Mouse (Mus musculus) CH12.LX (cell line): ENCODE measurements around the gene Cavin4. TPM values are rescaled to one million over a fixed set of nuclear protein-coding genes. Genes with fewer than 3 reads are reported as not detected.

Source experiments
- DNase-seq: peaks from one replicate; pipeline ENCODE4 v3.0.0-alpha.2; 2013; ENCODE audit errors: extremely low read depth
- H3K27ac ChIP-seq: 2 replicates; pipeline ENCODE4 v1.5.1; 2012; ENCODE audit warnings: low read depth, mild to moderate bottlenecking, control low read depth, moderate library complexity; ENCODE audit not compliant: insufficient read depth
- H3K27me3 ChIP-seq: replicated peaks from 2 replicates; pipeline ENCODE3; 2012; ENCODE audit warnings: inconsistent platforms
- H3K36me3 ChIP-seq, 2 experiments: replicated peaks in 1 of 2; 2 replicates each; pipeline versions ENCODE3 to v1.6.1; 2012; ENCODE audit warnings: inconsistent platforms in 1 of 2, low read length in 1 of 2, mild to moderate bottlenecking in 1 of 2, mixed read lengths in 1 of 2, moderate library complexity in 1 of 2; ENCODE audit not compliant: control insufficient read depth in 1 of 2, insufficient read depth in 1 of 2
- H3K4me1 ChIP-seq, 2 experiments: 2 replicates each; pipeline ENCODE4 v1.6.1; 2012; ENCODE audit warnings: inconsistent platforms in 1 of 2, moderate library complexity in 1 of 2; ENCODE audit not compliant: insufficient read depth in 2 of 2, control insufficient read depth in 1 of 2
- H3K4me2 ChIP-seq: 2 replicates; pipeline ENCODE4 v1.6.1; 2012; ENCODE audit warnings: low read depth, mild to moderate bottlenecking, control low read depth; ENCODE audit not compliant: poor library complexity, insufficient read depth, severe bottlenecking
- H3K4me3 ChIP-seq, 3 experiments: fragments of 150-350 bp in 1 of 3; sonication (generic) in 1 of 3; replicated peaks in 1 of 3; 2 replicates each; pipeline versions ENCODE3 to v1.5.1; 2011 to 2012; ENCODE audit warnings: low read depth in 2 of 3, low read length in 2 of 3, mild to moderate bottlenecking in 2 of 3, moderate library complexity in 2 of 3, control low read depth in 1 of 3, improper control_type of control experiment in 1 of 3, inconsistent platforms in 1 of 3, mixed read lengths in 1 of 3; ENCODE audit not compliant: poor library complexity in 1 of 3
- H3K79me2 ChIP-seq: replicated peaks from 2 replicates; pipeline ENCODE4 v1.6.1; 2012; ENCODE audit warnings: mild to moderate bottlenecking, moderate library complexity; ENCODE audit not compliant: control insufficient read depth, poor library complexity, insufficient read depth, severe bottlenecking; ENCODE audit errors: extremely low read depth
- H3K9ac ChIP-seq: 2 replicates; pipeline ENCODE4 v1.6.1; 2012; ENCODE audit warnings: low read depth, mild to moderate bottlenecking, control low read depth, moderate library complexity; ENCODE audit not compliant: insufficient read depth
- H3K9me3 ChIP-seq: replicated peaks from 2 replicates; pipeline ENCODE3; 2012; ENCODE audit warnings: low read length, inconsistent platforms, mixed read lengths
- BHLHE40 ChIP-seq: IDR thresholded peaks from 2 replicates; pipeline ENCODE4 v1.6.1; 2011; ENCODE audit warnings: mild to moderate bottlenecking, low read depth, low read length, improper control_type of control experiment
- CHD1 ChIP-seq: IDR thresholded peaks from 2 replicates; pipeline ENCODE4 v1.6.1; 2012; ENCODE audit warnings: low read depth, low read length, improper control_type of control experiment, inconsistent platforms
- CHD2 ChIP-seq: IDR thresholded peaks from 2 replicates; pipeline ENCODE4 v1.6.1; 2011; ENCODE audit warnings: low read length, improper control_type of control experiment
- CTCF ChIP-seq, 2 experiments: IDR thresholded peaks in 1 of 2; conservative IDR thresholded peaks in 1 of 2; 2 replicates each; pipeline ENCODE4 v1.5.1; 2011 to 2012; ENCODE audit warnings: low read depth in 2 of 2, low read length in 2 of 2, improper control_type of control experiment in 1 of 2, inconsistent platforms in 1 of 2, mild to moderate bottlenecking in 1 of 2, moderate library complexity in 1 of 2
- E2F4 ChIP-seq: IDR thresholded peaks from 2 replicates; pipeline ENCODE4 v1.6.1; 2011; ENCODE audit warnings: low read depth, low read length, improper control_type of control experiment; ENCODE audit not compliant: insufficient replicate concordance
- ELF1 ChIP-seq: IDR thresholded peaks from 2 replicates; pipeline ENCODE4 v1.6.1; 2014; ENCODE audit warnings: low read depth, mild to moderate bottlenecking, inconsistent platforms, low read length, improper control_type of control experiment
- EP300 ChIP-seq: IDR thresholded peaks from 2 replicates; pipeline ENCODE4 v1.6.1; 2011; ENCODE audit warnings: low read length, improper control_type of control experiment
- HCFC1 ChIP-seq: IDR thresholded peaks from 2 replicates; pipeline ENCODE4 v1.6.1; 2012; ENCODE audit warnings: low read depth, mild to moderate bottlenecking, inconsistent platforms, low read length, improper control_type of control experiment
- IRF4 ChIP-seq: IDR thresholded peaks from 2 replicates; pipeline ENCODE4 v1.6.1; 2014; ENCODE audit warnings: low read depth, mild to moderate bottlenecking, inconsistent platforms, low read length, improper control_type of control experiment
- JUND ChIP-seq: conservative IDR thresholded peaks from 2 replicates; pipeline ENCODE4 v1.6.1; 2011; ENCODE audit warnings: low read depth, low read length, improper control_type of control experiment
- MAFK ChIP-seq: IDR thresholded peaks from 2 replicates; pipeline ENCODE4 v1.6.1; 2011; ENCODE audit warnings: low read length, improper control_type of control experiment; ENCODE audit not compliant: insufficient replicate concordance
- MAX ChIP-seq: IDR thresholded peaks from 2 replicates; pipeline ENCODE4 v1.6.1; 2011; ENCODE audit warnings: low read length, improper control_type of control experiment
- MAZ ChIP-seq: IDR thresholded peaks from 2 replicates; pipeline ENCODE4 v1.6.1; 2012; ENCODE audit warnings: low read depth, mild to moderate bottlenecking, inconsistent platforms, low read length, improper control_type of control experiment, moderate library complexity
- MYC ChIP-seq: IDR thresholded peaks from 2 replicates; pipeline ENCODE4 v1.6.1; 2011; ENCODE audit warnings: low read depth, mild to moderate bottlenecking, improper control_type of control experiment, low read length
- NELFE ChIP-seq: IDR thresholded peaks from 2 replicates; pipeline ENCODE4 v1.6.1; 2011; ENCODE audit warnings: low read depth, low read length, improper control_type of control experiment
- NRF1 ChIP-seq: IDR thresholded peaks from 2 replicates; pipeline ENCODE4 v1.6.1; 2014; ENCODE audit warnings: low read depth, mild to moderate bottlenecking, inconsistent platforms, low read length, improper control_type of control experiment, moderate library complexity
- POLR2AphosphoS2 ChIP-seq: IDR thresholded peaks from 2 replicates; pipeline ENCODE4 v1.6.1; 2011; ENCODE audit warnings: low read depth, low read length, improper control_type of control experiment
- RAD21 ChIP-seq: IDR thresholded peaks from 2 replicates; pipeline ENCODE4 v1.6.1; 2011; ENCODE audit warnings: low read depth, mild to moderate bottlenecking, low read length, improper control_type of control experiment, moderate library complexity
- SIN3A ChIP-seq: IDR thresholded peaks from 2 replicates; pipeline ENCODE4 v1.6.1; 2012; ENCODE audit warnings: low read length, improper control_type of control experiment, inconsistent platforms
- SMC3 ChIP-seq: IDR thresholded peaks from 2 replicates; pipeline ENCODE4 v1.6.1; 2011; ENCODE audit warnings: low read depth, low read length, improper control_type of control experiment
- TBP ChIP-seq: conservative IDR thresholded peaks from 2 replicates; pipeline ENCODE4 v1.6.1; 2011; ENCODE audit warnings: low read depth, low read length, improper control_type of control experiment
- TCF12 ChIP-seq: IDR thresholded peaks from 2 replicates; pipeline ENCODE4 v1.6.1; 2014; ENCODE audit warnings: low read depth, mild to moderate bottlenecking, inconsistent platforms, low read length, improper control_type of control experiment
- USF2 ChIP-seq: conservative IDR thresholded peaks from 2 replicates; pipeline ENCODE4 v1.6.1; 2011; ENCODE audit warnings: low read depth, low read length, improper control_type of control experiment
- ZC3H11A ChIP-seq: IDR thresholded peaks from 2 replicates; pipeline ENCODE4 v1.6.1; 2012; ENCODE audit warnings: low read depth, mild to moderate bottlenecking, inconsistent platforms, low read length, improper control_type of control experiment
- ZMIZ1 ChIP-seq: IDR thresholded peaks from 2 replicates; pipeline ENCODE4 v1.6.1; 2012; ENCODE audit warnings: low read depth, mild to moderate bottlenecking, inconsistent platforms, low read length, improper control_type of control experiment
- ZNF384 ChIP-seq: IDR thresholded peaks from 2 replicates; pipeline ENCODE4 v1.6.1; 2012; ENCODE audit warnings: low read depth, low read length, improper control_type of control experiment, inconsistent platforms
- dilution Hi-C: fragments of 300-500 bp; cut with MboI; formaldehyde crosslinking; loops from 2 replicates; pipeline ENCODE4 v1.14.3; 2020; ENCODE audit warnings: low sequenced_read_pairs; ENCODE audit not compliant: extremely low pct_unique_long_range_greater_than_20kb, extremely low pct_ligation_motif_present
- in situ Hi-C: fragments of 300-500 bp; cut with MboI; formaldehyde crosslinking; loops from 3 replicates; pipeline ENCODE4 v1.14.3; 2019; ENCODE audit warnings: low sequenced_read_pairs, low pct_ligation_motif_present, low pct_unique_long_range_greater_than_20kb, mixed read lengths
- polyA plus RNA-seq: library from polyadenylated mRNA; unstranded; fragments of >175 nt; gene quantifications from 2 replicates; pipeline ENCODE4 v1.2.1, GENCODE M21; 2012; ENCODE audit warnings: low read depth; ENCODE audit not compliant: insufficient read length
- total RNA-seq, 2 experiments: library from RNA; depleted of rRNA; stranded (reverse); fragments of 300-350 nt in 1 of 2; fragments of >200 nt in 1 of 2; gene quantifications; 2 replicates each; pipeline ENCODE4 v1.2.3; 2012 to 2014

The Cavin4 gene
- total and polyA plus RNA-seq, 3 experiments = 0.13 to 0.26 (median 0.24) TPM

DNA sequence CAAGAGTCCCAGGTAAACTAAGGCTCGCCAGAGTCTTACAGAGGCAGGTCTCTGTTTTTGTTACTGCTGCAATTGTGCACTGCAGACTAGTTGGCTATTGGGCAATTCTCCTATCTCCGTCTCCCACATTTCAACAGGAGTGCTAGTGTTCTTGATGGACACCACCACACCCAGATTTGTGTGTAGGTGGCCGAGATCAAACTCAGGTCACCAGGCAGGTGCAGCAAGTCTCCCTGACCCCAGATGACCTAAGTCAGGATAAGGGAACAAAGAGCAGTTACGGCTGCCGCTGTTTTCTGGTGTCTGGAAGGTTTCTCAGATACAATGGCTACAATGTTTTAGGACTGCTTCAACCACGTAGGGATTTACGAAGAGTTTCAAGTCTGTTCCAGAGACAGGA, 16.9 kb downstream of the Cavin4 start:
- DNase-seq = no peak
- in situ Hi-C loops = no loop called here
- Histone ChIP-seq H3K27ac (peak overlapping the region; percentile 7; the same call in 1 of the 2 replicates), H3K79me2 (peaks cover 19% of the 10 kb centered on the region), H3K4me1 (peaks cover 7 to 45% of the 10 kb centered on the region in 2 experiments), H3K4me2 (peak overlapping the region; percentile 16), H3K9me3 (no peaks in the 10 kb centered on the region), H3K4me3 (no peak overlapping the region), H3K9ac (no peak overlapping the region), H3K36me3 (peaks cover 6 to 45% of the 10 kb centered on the region in 2 experiments), H3K27me3 (no peaks in the 10 kb centered on the region)
- TF ChIP-seq ZMIZ1 = peak; percentile 8; the same call in 1 of the 2 replicates
- no peak for TF ChIP-seq POLR2AphosphoS2
- dilution Hi-C loops = no loop called here

- Histone ChIP-seq H3K9ac (no peak overlapping the region; the same call in 1 of the 2 replicates), H3K4me2 (peak overlapping the region; percentile 16; the same call in 1 of the 2 replicates), H3K4me3 (peak overlapping the region in 2 of 3 experiments; percentile 23 to 31), H3K79me2 (peaks cover 19% of the 10 kb centered on the region), H3K36me3 (peaks cover 6 to 44% of the 10 kb centered on the region in 2 experiments), H3K27ac (peak overlapping the region; percentile 7; the same call in 1 of the 2 replicates), H3K9me3 (no peaks in the 10 kb centered on the region), H3K4me1 (peaks cover 5 to 42% of the 10 kb centered on the region in 2 experiments), H3K27me3 (no peaks in the 10 kb centered on the region)
- TF ChIP-seq POLR2AphosphoS2 (peak; percentile 89), MAFK (no peak), SIN3A (peak; percentile 49), USF2 (no peak), ZNF384 (peak; percentile 92), SMC3 (peak; percentile 56), TBP (no peak), IRF4 (0 out of 2 replicates have a peak, but pooled peaks have one; percentile 22), CTCF (conservative IDR thresholded peaks at IDR 0.05 in 1 of 2, IDR thresholded peaks at IDR 0.05 in 1 of 2; ENCODE audit: low read depth in 2 of 2, low read length in 2 of 2) (peak; percentile 31 to 75; a peak in 3 of 4 replicates), NELFE (peak; percentile 10; the same call in 1 of the 2 replicates), MAX (peak; percentile 20; the same call in 1 of the 2 replicates), MAZ (no peak), CHD1 (peak; percentile 81; the same call in 1 of the 2 replicates), BHLHE40 (no peak), E2F4 (no peak), ZC3H11A (no peak), EP300 (0 out of 2 replicates have a peak, but pooled peaks have one; percentile 6), JUND (no peak), ELF1 (peak; percentile 59), TCF12 (no peak), MYC (peak; percentile 55; the same call in 1 of the 2 replicates), CHD2 (no peak; the same call in 1 of the 2 replicates), RAD21 (peak; percentile 71), NRF1 (no peak), HCFC1 (no peak; the same call in 1 of the 2 replicates)
- dilution Hi-C loops (no loop called here), in situ Hi-C loops (no loop called here)
- DNase-seq = peak; percentile 91
Measured at GRCm38 (mm10) chr4:48680648-48681343, 17.5 kb downstream of the Cavin4 start.
